Mouse (Mus musculus) forebrain, embryonic 16.5 days (tissue): ENCODE data around the gene Cd69. TPM values are rescaled to one million over a fixed set of nuclear protein-coding genes. Genes with fewer than 3 reads are reported as not detected.

ENCODE experiments used
- ATAC-seq: fragments of 200-750 bp; cut with Nextera tagmentation; 2 replicates; pipeline ENCODE4 v1.8.0; 2017; ENCODE audit warnings: mild to moderate bottlenecking, moderate library complexity
- H3K27ac ChIP-seq: fragments of 300-500 bp; sonication (generic); 2 replicates; pipeline ENCODE4 v1.5.1; 2014; ENCODE audit warnings: low read length, control low read depth
- H3K27me3 ChIP-seq: fragments of 300-500 bp; sonication (generic); replicated peaks from 2 replicates; pipeline ENCODE4 v1.6.1; 2014; ENCODE audit warnings: low read length; ENCODE audit not compliant: control insufficient read depth, insufficient read depth
- H3K36me3 ChIP-seq: fragments of 300-500 bp; sonication (generic); 2 replicates; pipeline ENCODE4 v1.6.1; 2014; ENCODE audit not compliant: control insufficient read depth, insufficient read depth
- H3K4me1 ChIP-seq: fragments of 300-500 bp; sonication (generic); replicated peaks from 2 replicates; pipeline ENCODE4 v1.6.1; 2014; ENCODE audit warnings: low read length; ENCODE audit not compliant: control insufficient read depth, insufficient read depth
- H3K4me2 ChIP-seq: fragments of 300-500 bp; sonication (generic); 2 replicates; pipeline ENCODE4 v1.6.1; 2014; ENCODE audit warnings: mild to moderate bottlenecking, low read length, control low read depth
- H3K4me3 ChIP-seq: fragments of 300-500 bp; sonication (generic); replicated peaks from 2 replicates; pipeline ENCODE4 v1.5.1; 2014; ENCODE audit warnings: mild to moderate bottlenecking, low read length, control low read depth
- H3K9ac ChIP-seq: fragments of 300-500 bp; sonication (generic); replicated peaks from 2 replicates; pipeline ENCODE4 v1.6.1; 2014; ENCODE audit warnings: low read depth, low read length, control low read depth
- H3K9me3 ChIP-seq: fragments of 300-500 bp; sonication (generic); 2 replicates; pipeline ENCODE4 v1.6.1; 2016; ENCODE audit warnings: low read length; ENCODE audit not compliant: control insufficient read depth
- WGBS: fragments of 180-500 bp; shearing (Covaris S2); extraction: QIAGEN DNeasy Blood & Tissue Kit; methylation state at CpG from one replicate; pipeline ENCODE4 v1.1.7; 2014; 5-methylcytosine and 5-hydroxymethylcytosine counted together
- polyA plus RNA-seq: library from polyadenylated mRNA; unstranded; fragments of >200 nt; fragmentation: Nextera tagmentation; extraction: Ambion mirVana; gene quantifications from 2 replicates; pipeline ENCODE4 v1.2.1, GENCODE M21; 2015

Gene Cd69
- not detected in 2 replicates for polyA plus RNA-seq

DNA sequence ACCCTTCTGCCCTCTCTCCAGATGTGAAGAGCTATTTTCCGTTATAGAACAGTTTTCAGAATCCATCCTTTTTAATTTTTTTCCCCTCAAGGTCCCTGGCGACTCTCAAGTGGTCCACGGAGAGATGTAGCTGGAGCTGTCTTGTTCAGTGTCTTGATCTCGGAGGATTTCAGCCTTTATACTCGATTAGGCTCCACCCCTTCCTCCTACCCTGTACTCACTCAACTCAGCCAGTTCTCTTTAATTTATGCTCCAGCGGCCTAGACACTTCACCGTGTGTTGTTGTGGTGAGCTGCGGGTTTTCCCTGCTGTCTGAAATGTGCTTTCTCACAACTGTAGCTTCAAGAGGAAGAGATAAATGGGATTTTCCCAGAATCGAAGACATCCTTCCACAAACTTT is at the start of gene Cd69:
Gene Cd69, minus strand, starts transcription at position 217 of the 400 bp plus-strand sequence.
- ATAC-seq: no peak
- Histone ChIP-seq H3K4me2 (no peak within 1 kb of the TSS), H3K27ac (no peak within 1 kb of the TSS), H3K27me3 (no peaks in the 10 kb centered on the region), H3K4me1 (no peaks in the 10 kb centered on the region), H3K9ac (no peak within 1 kb of the TSS), H3K36me3 (no peaks in the 10 kb centered on the region), H3K4me3 (no peak within 1 kb of the TSS), H3K9me3 (no peaks in the 10 kb centered on the region)
- 79% methylated on average over 9 of the region's 9 CpGs for WGBS

DNA sequence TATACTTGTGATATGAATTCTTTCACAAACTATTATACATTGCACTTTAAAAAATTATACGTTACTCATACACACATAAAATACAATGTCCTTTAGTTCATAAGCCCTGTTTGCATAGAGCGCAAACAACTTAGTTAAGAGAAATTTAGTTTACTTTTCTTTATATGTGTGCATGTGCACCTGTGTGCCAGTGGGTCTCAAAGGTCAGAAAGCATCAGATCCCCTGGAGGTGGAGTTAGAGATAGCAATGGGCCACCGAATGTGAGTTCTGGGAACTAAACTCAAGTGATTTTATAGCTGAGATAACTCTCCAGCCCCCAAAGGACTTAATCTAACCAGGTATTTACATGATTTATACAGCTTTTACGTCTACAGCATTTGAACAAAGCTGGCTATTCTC is 44.1 kb upstream of the Cd69 start:
- Histone ChIP-seq H3K9me3 (no peaks in the 10 kb centered on the region), H3K4me3 (no peak overlapping the region), H3K4me2 (no peak overlapping the region), H3K9ac (no peak overlapping the region), H3K4me1 (no peaks in the 10 kb centered on the region), H3K27me3 (no peaks in the 10 kb centered on the region), H3K36me3 (no peaks in the 10 kb centered on the region), H3K27ac (no peak overlapping the region)
- 81% methylated on average over 4 of the region's 4 CpGs for WGBS
- no peak for ATAC-seq

DNA sequence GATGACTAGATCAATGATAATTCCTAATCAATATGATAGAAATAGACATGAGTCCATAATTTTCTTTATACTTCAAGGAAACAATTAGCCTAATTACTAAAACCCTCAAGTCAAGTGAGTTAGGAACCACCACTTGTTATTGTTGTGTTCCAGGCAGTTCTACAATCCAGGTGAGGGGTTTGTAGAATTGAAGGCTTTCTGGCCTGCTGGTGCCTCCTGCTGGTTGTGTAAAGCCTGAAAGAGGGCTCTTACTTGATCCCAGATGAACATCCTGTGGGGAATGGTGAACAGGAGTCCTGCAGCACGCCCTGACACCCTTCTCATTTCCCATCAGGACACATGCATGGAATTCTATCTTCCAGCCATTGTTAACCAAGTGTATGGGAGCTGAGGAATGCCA is 43.2 kb upstream of the Cd69 start:
- no peak overlapping the region for H3K4me3 ChIP-seq
- WGBS: 33% methylated on average over 1 of the region's 1 CpGs
- no peak overlapping the region for H3K27ac ChIP-seq
- H3K9me3 ChIP-seq: no peaks in the 10 kb centered on the region
- no peak overlapping the region for H3K4me2 ChIP-seq
- ATAC-seq: no peak
- no peaks in the 10 kb centered on the region for H3K27me3 ChIP-seq
- no peaks in the 10 kb centered on the region for H3K36me3 ChIP-seq
- no peaks in the 10 kb centered on the region for H3K4me1 ChIP-seq
- no peak overlapping the region for H3K9ac ChIP-seq

DNA sequence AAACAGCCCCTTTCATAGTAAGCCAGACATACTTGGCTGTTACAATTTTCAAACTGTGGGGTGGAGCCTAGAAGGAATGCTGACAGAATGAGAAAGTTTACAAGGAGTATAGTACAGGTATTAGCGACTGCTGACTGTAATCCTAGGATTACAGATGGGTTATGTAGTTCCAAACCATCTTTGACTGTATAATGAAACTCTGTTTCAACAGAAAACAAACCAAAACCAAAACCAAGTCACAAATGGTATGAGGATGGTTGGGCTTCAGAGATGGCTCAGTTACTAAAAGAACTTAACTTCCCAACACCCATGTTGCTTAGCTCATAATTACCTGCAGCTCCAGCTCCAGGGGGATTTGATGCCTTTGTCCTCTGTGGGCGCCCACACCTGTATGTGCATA is 41.2 kb upstream of the Cd69 start:
- no peaks in the 10 kb centered on the region for H3K27me3 ChIP-seq
- no peak overlapping the region for H3K27ac ChIP-seq
- H3K4me3 ChIP-seq: no peak overlapping the region
- H3K36me3 ChIP-seq: no peaks in the 10 kb centered on the region
- no peak for ATAC-seq
- H3K4me1 ChIP-seq: no peaks in the 10 kb centered on the region
- WGBS: 74% methylated on average over 2 of the region's 2 CpGs
- no peaks in the 10 kb centered on the region for H3K9me3 ChIP-seq
- no peak overlapping the region for H3K4me2 ChIP-seq
- H3K9ac ChIP-seq: no peak overlapping the region

DNA sequence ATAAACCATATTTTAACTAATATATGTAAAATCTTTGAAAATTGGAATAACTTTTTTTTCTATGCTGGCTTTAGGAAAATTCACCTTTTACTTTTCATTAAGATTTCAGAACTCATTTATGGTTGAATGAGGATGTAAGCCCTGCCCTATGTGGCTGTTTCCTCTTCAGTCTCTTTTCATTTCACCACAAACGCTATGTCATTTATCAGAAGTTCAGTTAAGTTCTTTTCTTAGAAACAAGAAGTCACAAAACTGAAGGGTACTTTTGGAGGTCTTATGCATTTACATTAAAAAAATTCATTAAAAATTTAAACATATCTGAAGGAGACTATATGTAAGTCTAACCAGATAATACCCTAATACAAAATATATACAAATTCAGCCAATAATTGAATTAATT is 40.5 kb upstream of the Cd69 start:
- no peaks in the 10 kb centered on the region for H3K4me1 ChIP-seq
- H3K27ac ChIP-seq: no peak overlapping the region
- no peak overlapping the region for H3K4me2 ChIP-seq
- H3K27me3 ChIP-seq: no peaks in the 10 kb centered on the region
- H3K9me3 ChIP-seq: no peaks in the 10 kb centered on the region
- WGBS: 90% methylated on average over 1 of the region's 1 CpGs
- H3K9ac ChIP-seq: no peak overlapping the region
- ATAC-seq: no peak
- no peaks in the 10 kb centered on the region for H3K36me3 ChIP-seq
- no peak overlapping the region for H3K4me3 ChIP-seq

DNA sequence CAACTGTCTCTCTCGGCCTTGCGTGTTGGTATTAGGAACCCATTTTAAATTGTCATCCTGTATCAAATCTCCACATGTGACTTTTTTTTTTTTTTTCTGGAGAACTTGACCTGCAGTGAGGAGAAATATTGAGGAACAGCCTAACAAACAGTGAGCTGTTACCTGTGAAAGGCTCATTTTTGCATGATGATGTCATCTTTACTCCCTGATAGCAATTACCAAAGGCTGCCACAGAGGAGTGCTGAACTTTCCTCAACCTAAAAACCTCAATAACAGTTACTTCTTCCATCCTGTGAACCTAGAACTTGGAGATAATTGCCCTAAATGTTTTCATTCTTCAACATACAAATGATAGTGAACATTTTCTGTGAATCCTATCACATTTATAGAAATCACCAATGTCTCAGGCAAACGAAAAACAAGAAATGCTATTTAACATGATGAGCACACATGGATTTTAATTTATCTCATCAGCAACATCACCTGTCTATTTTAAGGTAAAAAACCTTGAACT is 39.5 kb upstream of the Cd69 start:
- H3K9me3 ChIP-seq: no peaks in the 10 kb centered on the region
- H3K4me3 ChIP-seq: no peak overlapping the region
- H3K4me1 ChIP-seq: no peaks in the 10 kb centered on the region
- WGBS: 85% methylated on average over 3 of the region's 3 CpGs
- H3K27ac ChIP-seq: no peak overlapping the region
- H3K36me3 ChIP-seq: no peaks in the 10 kb centered on the region
- H3K27me3 ChIP-seq: no peaks in the 10 kb centered on the region
- H3K4me2 ChIP-seq: no peak overlapping the region
- H3K9ac ChIP-seq: no peak overlapping the region
- no peak for ATAC-seq

DNA sequence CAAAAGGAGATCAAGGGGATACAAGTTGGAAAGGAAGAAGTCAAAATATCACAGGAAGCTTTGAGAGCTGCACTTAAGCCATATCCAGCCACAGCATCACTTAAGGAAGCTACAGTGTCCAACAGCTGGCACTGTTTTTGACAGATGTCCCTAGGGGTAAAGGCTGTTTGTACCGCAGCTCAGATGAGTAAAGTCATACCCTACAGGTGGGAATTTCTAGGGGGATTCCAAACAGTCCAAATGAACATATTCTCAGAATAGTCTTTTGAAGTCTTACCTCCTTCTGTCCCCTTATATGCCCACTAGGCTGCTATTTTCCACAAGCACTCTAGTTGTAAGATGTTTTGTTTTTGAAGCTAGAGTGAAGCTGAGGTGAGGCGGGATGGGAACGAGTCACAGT is 37.3 kb upstream of the Cd69 start:
- H3K9me3 ChIP-seq: no peaks in the 10 kb centered on the region
- no peak for ATAC-seq
- no peak overlapping the region for H3K9ac ChIP-seq
- H3K27me3 ChIP-seq: no peaks in the 10 kb centered on the region
- H3K27ac ChIP-seq: no peak overlapping the region
- no peak overlapping the region for H3K4me2 ChIP-seq
- no peaks in the 10 kb centered on the region for H3K36me3 ChIP-seq
- H3K4me1 ChIP-seq: no peaks in the 10 kb centered on the region
- WGBS: 86% methylated on average over 3 of the region's 3 CpGs
- no peak overlapping the region for H3K4me3 ChIP-seq

DNA sequence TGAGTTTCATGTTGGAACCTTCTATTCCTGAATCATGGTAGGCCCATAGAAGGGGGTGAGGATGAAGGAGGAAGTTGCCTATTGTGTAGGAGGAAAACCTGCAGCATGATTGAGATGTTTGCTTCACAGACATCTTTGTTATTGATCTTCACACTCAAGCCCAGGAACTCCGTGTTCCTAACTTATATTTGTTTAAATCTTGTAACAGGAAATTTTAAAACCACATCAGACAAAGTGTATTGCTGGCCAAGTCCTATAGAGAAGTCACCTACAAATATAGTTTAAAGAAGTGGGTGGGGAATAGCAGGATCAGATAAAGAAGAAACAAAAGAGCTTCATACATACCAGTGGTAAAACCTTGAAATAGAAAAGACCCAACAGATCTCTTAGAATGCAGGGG is 28.9 kb upstream of the Cd69 start:
- no peak overlapping the region for H3K4me3 ChIP-seq
- no peaks in the 10 kb centered on the region for H3K9me3 ChIP-seq
- no peak overlapping the region for H3K4me2 ChIP-seq
- WGBS: 76% methylated on average over 1 of the region's 1 CpGs
- H3K27ac ChIP-seq: no peak overlapping the region
- no peak for ATAC-seq
- no peaks in the 10 kb centered on the region for H3K36me3 ChIP-seq
- H3K4me1 ChIP-seq: no peaks in the 10 kb centered on the region
- no peak overlapping the region for H3K9ac ChIP-seq
- no peaks in the 10 kb centered on the region for H3K27me3 ChIP-seq

DNA sequence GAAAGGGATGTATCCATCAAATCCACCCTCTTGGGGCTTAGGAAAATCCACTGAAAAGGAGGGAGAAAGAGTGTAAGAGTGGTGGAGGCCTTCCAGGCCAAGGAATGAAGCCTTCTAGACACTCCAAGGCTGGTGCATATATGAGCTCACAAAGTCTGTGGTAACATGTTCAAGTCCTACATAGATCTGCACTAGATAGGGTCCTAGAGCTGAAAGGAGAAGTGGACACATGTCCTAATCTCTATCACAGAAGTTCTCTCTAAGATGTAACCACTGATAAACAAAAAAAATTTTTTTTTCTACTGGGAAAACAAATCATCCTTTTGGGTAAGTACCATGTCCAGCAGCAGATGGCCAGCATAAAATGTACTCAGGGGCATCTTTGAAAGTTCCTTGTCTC is 13.5 kb upstream of the Cd69 start:
- no peak overlapping the region for H3K4me3 ChIP-seq
- H3K9ac ChIP-seq: no peak overlapping the region
- H3K4me2 ChIP-seq: no peak overlapping the region
- ATAC-seq: no peak
- H3K27ac ChIP-seq: no peak overlapping the region
- H3K9me3 ChIP-seq: no peaks in the 10 kb centered on the region
- H3K36me3 ChIP-seq: no peaks in the 10 kb centered on the region
- H3K4me1 ChIP-seq: no peaks in the 10 kb centered on the region
- no peaks in the 10 kb centered on the region for H3K27me3 ChIP-seq

DNA sequence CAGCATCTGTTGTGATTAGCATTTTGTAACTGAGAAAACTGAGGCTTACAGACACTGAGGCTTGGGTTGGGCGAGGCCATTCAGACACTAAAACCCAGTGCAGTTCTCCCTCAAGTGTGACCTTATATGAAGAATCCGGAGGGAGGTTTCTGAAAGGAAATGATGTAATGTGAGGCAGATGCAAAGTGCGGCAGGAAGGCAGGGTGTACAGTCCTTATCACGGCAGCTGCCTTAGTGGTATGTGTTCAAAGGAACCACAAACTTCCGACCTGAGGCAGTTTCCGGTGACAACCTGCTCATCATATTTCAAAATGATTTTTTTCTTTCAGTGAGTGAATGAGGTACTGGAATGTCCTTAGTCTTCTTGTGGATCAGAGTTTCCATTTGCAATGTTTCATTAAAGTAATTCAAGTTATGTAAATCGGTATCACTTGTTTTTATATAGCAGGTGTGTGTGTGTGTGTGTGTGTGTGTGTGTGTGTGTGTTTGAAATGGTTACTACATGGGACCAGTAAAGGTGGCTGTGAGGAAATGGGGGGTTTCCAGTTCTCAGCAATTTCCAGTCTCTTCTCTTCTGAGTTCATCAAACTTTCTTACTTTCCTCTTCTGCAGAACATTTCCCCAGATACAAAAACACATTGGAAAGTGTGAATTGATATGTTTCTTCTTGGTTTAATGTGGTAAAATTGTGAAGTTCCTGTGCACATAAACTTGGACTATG is 9.3 kb upstream of the Cd69 start:
- Histone ChIP-seq H3K9ac (no peak overlapping the region), H3K4me3 (no peak overlapping the region), H3K9me3 (no peaks in the 10 kb centered on the region), H3K4me2 (no peak overlapping the region), H3K4me1 (no peaks in the 10 kb centered on the region), H3K36me3 (no peaks in the 10 kb centered on the region), H3K27me3 (no peaks in the 10 kb centered on the region), H3K27ac (no peak overlapping the region)
- ATAC-seq: no peak
- WGBS: 87% methylated on average over 7 of the region's 7 CpGs
